Mouse (Mus musculus): ENCODE measurements at regions not wholly inside any gene's neighbourhood (a gene's known extent, or its start where the extent isn't known, plus 50 kb on each side); places are given as distances from the start of the nearest gene placed in this dataset.

DNA sequence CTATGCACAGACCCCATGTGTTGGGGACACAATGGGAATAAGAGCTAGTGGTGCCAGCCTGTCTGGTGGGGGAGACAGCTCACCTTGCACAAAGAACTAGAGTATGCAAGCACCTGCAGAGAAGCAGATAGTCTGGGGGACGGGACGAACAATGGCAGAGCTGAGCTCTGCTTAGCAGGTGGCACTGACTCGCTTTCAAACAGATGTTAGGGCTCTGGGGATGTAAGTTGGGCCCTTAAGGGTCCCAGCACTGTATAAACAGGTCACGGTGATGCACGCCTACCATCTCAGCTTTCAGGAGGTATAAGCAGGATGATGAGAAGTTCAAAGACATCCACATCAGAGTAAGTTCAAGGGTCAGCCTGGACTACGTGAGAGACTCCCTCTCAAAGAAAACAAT lies 289.5 kb downstream of the Maf start:
- TF ChIP-seq CTCF (IDR thresholded peaks at IDR 0.05 in 2 of 3, conservative IDR thresholded peaks at IDR 0.05 in 1 of 3; ENCODE audit: control insufficient read depth in 1 of 3, insufficient read depth in 1 of 3, low read depth in 2 of 3, low read length in 3 of 3, poor library complexity in 1 of 3, severe bottlenecking in 1 of 3) (no peak), ZC3H11A (IDR thresholded peaks at IDR 0.05; ENCODE audit: low read depth, low read length) (no peak), POLR2A (IDR thresholded peaks at IDR 0.05; ENCODE audit: control insufficient read depth in 1 of 2, insufficient read depth in 1 of 2, low read depth in 1 of 2, low read length in 2 of 2, poor library complexity in 1 of 2) (no peak), CHD2 (IDR thresholded peaks at IDR 0.05; ENCODE audit: low read length) (no peak), MYC (IDR thresholded peaks at IDR 0.05; ENCODE audit: low read depth, low read length) (no peak), GATA1 (IDR thresholded peaks at IDR 0.05; ENCODE audit: low read depth, low read length) (no peak), JUND (IDR thresholded peaks at IDR 0.05; ENCODE audit: low read depth, low read length) (no peak), ZKSCAN1 (IDR thresholded peaks at IDR 0.05; ENCODE audit: low read depth, low read length) (no peak), EP300 (IDR thresholded peaks at IDR 0.05; ENCODE audit: low read depth in 1 of 2, low read length in 2 of 2) (no peak), MEF2A (IDR thresholded peaks at IDR 0.05; ENCODE audit: extremely low read depth, insufficient replicate concordance, low read depth, low read length, poor library complexity, severe bottlenecking) (no peak), POLR2AphosphoS2 (IDR thresholded peaks at IDR 0.05; ENCODE audit: low read length) (no peak)

Measured in MEL (cell line).